Mouse (Mus musculus) ES-Bruce4 (cell line): ENCODE measurements around the gene Mc3r. TPM values are rescaled to one million over a fixed set of nuclear protein-coding genes. Genes with fewer than 3 reads are reported as not detected.

Experiments
- H3K27ac ChIP-seq: 2 replicates; pipeline ENCODE4 v1.5.1; 2012; ENCODE audit warnings: low read length, inconsistent platforms; ENCODE audit not compliant: insufficient read depth
- H3K27me3 ChIP-seq: 2 replicates; pipeline ENCODE4 v1.6.1; 2012; ENCODE audit warnings: mild to moderate bottlenecking, low read length, inconsistent platforms; ENCODE audit not compliant: control insufficient read depth, poor library complexity, insufficient read depth, severe bottlenecking
- H3K36me3 ChIP-seq: 2 replicates; pipeline ENCODE4 v1.6.1; 2012; ENCODE audit warnings: inconsistent platforms, mild to moderate bottlenecking, low read length, moderate library complexity; ENCODE audit not compliant: control insufficient read depth, poor library complexity, insufficient read depth, severe bottlenecking
- H3K4me1 ChIP-seq: one replicate; pipeline ENCODE4 v1.8.1; 2011; ENCODE audit warnings: low read length; ENCODE audit not compliant: control insufficient read depth, insufficient read depth
- H3K4me3 ChIP-seq: 2 replicates; pipeline ENCODE4 v1.5.1; 2011; ENCODE audit warnings: low read depth, mild to moderate bottlenecking, low read length
- H3K9ac ChIP-seq: 2 replicates; pipeline ENCODE4 v1.6.1; 2012; ENCODE audit warnings: low read depth, mild to moderate bottlenecking, inconsistent platforms; ENCODE audit not compliant: poor library complexity, severe bottlenecking
- H3K9me3 ChIP-seq: replicated peaks from 2 replicates; pipeline ENCODE4 v1.6.1; 2012; ENCODE audit warnings: mild to moderate bottlenecking, low read length, inconsistent platforms; ENCODE audit not compliant: control insufficient read depth, poor library complexity, insufficient read depth, severe bottlenecking
- CTCF ChIP-seq: IDR thresholded peaks from one replicate; pipeline ENCODE4 v1.8.1; 2011; ENCODE audit warnings: low read depth, low read length
- EP300 ChIP-seq: IDR thresholded peaks from 2 replicates; pipeline ENCODE4 v1.6.1; 2011; ENCODE audit warnings: low read depth, low read length; ENCODE audit not compliant: insufficient read depth
- POLR2A ChIP-seq: IDR thresholded peaks from one replicate; pipeline ENCODE4 v1.8.1; 2011; ENCODE audit warnings: low read length; ENCODE audit not compliant: insufficient read depth
- polyA plus RNA-seq: library from polyadenylated mRNA; stranded (reverse); fragments of >200 nt; gene quantifications from 2 replicates; pipeline ENCODE4 v1.2.4, GENCODE M21; 2011; ENCODE audit warnings: low read depth; ENCODE audit not compliant: missing spikeins, insufficient read depth, insufficient read length

Mc3r gene
- polyA plus RNA-seq, 1 experiment, result not detected

DNA sequence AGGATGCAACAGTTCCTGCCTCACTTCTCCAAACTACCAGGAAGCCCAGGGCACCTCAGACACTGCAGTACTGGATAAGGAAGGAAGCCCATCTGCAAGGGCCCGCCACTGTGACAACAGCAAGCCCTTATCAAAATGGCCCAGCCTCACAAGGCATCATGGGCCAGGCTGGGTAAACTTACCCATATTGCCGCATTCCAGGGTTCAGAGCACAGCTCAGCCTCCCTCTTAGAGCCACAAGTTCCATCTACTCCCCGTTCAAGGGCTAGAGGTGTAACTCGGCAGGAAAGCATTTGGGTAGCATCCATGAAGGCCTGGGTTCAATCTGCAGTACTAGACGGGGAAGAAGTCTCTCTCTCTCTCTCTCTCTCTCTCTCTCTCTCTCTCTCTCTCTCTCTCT, 11.8 kb downstream of the Mc3r start:
- Histone ChIP-seq H3K4me3 (no peak overlapping the region), H3K9me3 (no peaks in the 10 kb centered on the region), H3K36me3 (no peaks in the 10 kb centered on the region), H3K27me3 (no peaks in the 10 kb centered on the region), H3K4me1 (no peaks in the 10 kb centered on the region), H3K27ac (no peak overlapping the region), H3K9ac (no peak overlapping the region)
- no peak for TF ChIP-seq CTCF
- TF ChIP-seq EP300, result no peak
- TF ChIP-seq POLR2A, result no peak

DNA sequence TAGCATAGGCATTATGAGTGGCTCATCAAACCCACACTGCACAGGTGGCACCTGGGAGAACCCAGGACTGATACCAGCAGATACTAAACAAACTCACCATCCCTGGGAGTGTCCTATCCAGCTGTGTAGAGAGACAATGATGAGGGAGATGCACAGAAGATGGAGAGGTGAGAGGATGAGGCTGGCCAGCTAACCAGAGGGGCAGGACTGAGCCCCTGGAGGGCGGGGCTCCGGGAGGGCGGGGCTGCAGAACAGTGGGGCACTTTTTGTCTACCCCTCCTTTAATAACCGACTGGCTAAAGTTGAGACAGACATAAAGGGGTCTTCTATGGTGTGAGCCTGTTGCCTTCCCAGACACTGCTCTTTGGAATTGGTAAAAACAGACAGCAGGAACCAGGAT, 13.1 kb downstream of the Mc3r start:
- Histone ChIP-seq H3K9ac (no peak overlapping the region), H3K9me3 (no peaks in the 10 kb centered on the region), H3K27me3 (no peaks in the 10 kb centered on the region), H3K4me3 (no peak overlapping the region), H3K36me3 (no peaks in the 10 kb centered on the region), H3K4me1 (no peaks in the 10 kb centered on the region), H3K27ac (no peak overlapping the region)
- TF ChIP-seq EP300 (no peak), POLR2A (no peak)

DNA sequence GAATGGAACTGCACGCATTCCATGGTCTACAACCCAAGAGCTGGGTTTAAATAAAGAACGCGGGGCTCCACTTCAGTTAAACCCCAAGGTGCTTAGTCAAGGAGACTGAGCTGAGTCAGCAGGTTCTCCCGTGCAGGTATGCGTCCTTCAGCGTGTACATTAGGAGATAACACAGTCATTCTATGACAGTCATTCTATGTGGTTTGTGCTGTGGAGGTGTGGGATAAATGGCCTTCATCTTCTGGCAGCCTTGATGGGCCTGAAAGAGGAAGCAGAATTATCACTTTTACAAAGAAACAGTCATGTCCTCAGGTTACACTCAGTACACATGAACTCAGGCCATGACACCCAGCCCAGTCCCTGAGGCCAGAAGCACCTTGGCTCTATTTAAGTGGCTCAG, 14.9 kb downstream of the Mc3r start:
- no peak overlapping the region for H3K27ac ChIP-seq
- no peak overlapping the region for H3K9ac ChIP-seq
- no peak for TF ChIP-seq CTCF
- TF ChIP-seq POLR2A, result no peak
- no peak for TF ChIP-seq EP300
- no peaks in the 10 kb centered on the region for H3K4me1 ChIP-seq
- no peak overlapping the region for H3K4me3 ChIP-seq
- H3K36me3 ChIP-seq, result no peaks in the 10 kb centered on the region
- no peaks in the 10 kb centered on the region for H3K9me3 ChIP-seq
- H3K27me3 ChIP-seq, result no peaks in the 10 kb centered on the region

DNA sequence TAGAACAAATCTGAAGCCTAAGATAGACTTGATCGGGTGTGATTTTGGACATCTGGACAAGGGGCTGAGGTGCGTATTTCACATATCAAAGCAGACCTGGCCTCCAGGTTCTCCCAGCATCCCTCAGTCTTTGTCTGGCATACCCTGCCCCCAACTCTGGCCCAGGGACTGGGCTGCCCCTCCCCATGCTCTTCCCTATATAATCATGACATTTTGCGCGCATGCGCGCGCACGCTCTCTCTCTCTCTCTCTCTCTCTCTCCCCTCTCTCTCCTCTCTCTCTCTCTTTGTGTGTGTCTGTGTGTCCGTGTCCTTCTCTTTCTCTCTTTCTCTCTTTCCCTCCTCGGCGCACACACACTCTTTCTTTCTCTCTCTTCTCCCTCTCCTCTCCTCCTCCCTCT, 21.6 kb downstream of the Mc3r start:
- no peaks in the 10 kb centered on the region for H3K4me1 ChIP-seq
- H3K9ac ChIP-seq, result no peak overlapping the region
- no peak overlapping the region for H3K4me3 ChIP-seq
- TF ChIP-seq EP300 (no peak), POLR2A (no peak), CTCF (no peak)
- no peaks in the 10 kb centered on the region for H3K9me3 ChIP-seq
- H3K27ac ChIP-seq, result no peak overlapping the region
- H3K27me3 ChIP-seq, result no peaks in the 10 kb centered on the region
- no peaks in the 10 kb centered on the region for H3K36me3 ChIP-seq

DNA sequence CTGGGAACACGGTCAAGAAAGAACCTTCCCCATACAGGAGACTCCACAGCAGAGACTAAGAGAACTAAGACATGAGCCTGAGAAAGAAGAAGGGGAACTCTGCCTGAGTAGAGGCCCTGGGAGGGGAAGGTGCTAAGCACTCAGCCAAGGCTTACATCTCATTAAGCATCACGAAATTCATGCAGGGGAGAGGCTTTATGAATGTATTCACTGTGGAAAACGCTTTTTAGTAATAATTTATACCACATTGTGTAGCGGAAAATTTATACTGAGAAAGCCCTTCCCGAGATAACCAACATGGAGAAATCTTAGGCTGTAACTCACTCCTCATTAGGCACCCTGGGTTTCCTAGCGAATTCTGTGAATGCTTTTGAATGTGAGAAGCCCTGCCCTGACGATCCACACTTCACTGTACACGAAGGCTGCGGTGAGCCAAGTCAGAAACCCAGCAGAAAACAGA, 22.2 kb downstream of the Mc3r start:
- Histone ChIP-seq H3K9ac (no peak overlapping the region), H3K4me1 (no peaks in the 10 kb centered on the region), H3K4me3 (no peak overlapping the region), H3K27me3 (no peaks in the 10 kb centered on the region), H3K27ac (no peak overlapping the region), H3K36me3 (no peaks in the 10 kb centered on the region), H3K9me3 (no peaks in the 10 kb centered on the region)
- TF ChIP-seq CTCF (no peak), POLR2A (no peak), EP300 (no peak)

DNA sequence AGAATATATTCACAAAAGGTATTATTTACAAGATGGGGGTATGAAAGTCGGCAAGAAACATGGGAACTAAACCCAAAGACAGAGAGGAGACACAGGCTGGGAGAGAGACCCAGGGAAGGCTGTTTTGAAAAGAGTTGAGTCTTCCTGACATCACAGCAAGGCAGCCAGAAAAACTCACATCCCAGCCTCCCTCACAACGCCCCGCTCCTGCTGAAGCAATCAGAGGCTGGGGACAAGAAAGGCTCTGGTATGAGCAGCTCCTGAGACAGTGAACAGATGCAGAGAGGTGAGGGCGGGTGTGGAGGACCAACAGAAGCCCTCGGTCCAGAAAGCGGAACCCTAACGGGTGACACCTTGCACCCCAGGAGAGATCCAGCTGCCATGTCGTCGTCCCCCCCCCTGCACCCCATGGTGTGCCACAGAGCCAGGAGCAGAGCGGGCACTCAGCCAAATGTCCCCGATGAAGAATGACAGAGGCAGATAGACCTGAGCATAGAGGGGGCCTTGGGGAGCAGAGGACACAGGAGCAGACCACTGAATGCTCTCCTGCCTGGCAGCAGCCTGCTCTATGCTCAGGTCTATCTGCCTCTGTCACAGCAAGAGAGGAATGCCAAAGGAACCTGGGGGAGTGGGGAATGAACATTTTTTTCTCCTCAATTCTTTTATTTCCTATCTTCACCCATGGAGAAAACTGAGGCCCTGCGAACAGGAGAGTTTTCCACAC, 22.8 kb downstream of the Mc3r start:
- Histone ChIP-seq H3K4me3 (0 out of 2 replicates have a peak overlapping the region, but pooled peaks have one; percentile 5), H3K27me3 (no peaks in the 10 kb centered on the region), H3K27ac (no peak overlapping the region), H3K4me1 (no peaks in the 10 kb centered on the region), H3K36me3 (no peaks in the 10 kb centered on the region), H3K9ac (no peak overlapping the region), H3K9me3 (no peaks in the 10 kb centered on the region)
- TF ChIP-seq CTCF (no peak), POLR2A (no peak), EP300 (no peak)
